Mouse (Mus musculus): ENCODE measurements around the gene Socs4.

Gene Socs4

GRCm38 (mm10) chr14:47341811-47342291, 65.1 kb downstream of the Socs4 start:
- peak; percentile 64 for DNase-seq (ENCODE audit: low read depth)

Measured in fibroblast of lung, adult 2 months (primary cell).